Mouse (Mus musculus) right cerebral cortex, postnatal 36 days (tissue): ENCODE measurements around the gene Terf2ip.

Experiments
- DNase-seq, 2 experiments: peaks; one replicate each; pipeline ENCODE4 v3.0.0; 2022; ENCODE audit warnings: low spot score in 2 of 2, mixed read lengths in 1 of 2

Gene Terf2ip

GRCm38 (mm10) chr8:112010997-112011815, at the start of gene Terf2ip, which contains the start of gene Kars:
TSS of gene Terf2ip (plus strand) at chr8:112011398.
TSS of gene Kars (minus strand) at chr8:112011323.
- DNase-seq: peak; percentile 86 to 87

DNA sequence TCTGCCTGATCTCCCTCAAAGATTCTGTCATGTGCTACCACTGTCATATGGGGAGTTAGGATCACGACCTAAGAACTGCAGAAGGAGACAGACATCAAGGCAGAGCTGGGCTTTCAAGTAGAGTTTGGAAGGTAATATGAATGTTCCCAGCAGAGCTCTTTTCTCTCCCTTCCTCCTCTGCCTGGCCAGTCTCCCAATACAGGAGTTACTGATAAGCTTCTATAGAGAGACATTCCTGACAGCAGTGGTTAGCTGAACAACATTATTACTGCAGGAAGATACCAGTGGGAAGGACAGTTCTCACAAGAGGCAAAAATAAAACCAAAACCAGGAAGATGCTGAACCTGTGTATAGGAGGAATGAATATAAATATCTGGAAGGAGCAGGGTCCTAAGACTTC, 48.6 kb upstream of the Terf2ip start:
- no peak for DNase-seq

- no peak for DNase-seq
Observed at GRCm38 (mm10) chr8:111963091-111963490, 48.1 kb upstream of the Terf2ip start.

DNA sequence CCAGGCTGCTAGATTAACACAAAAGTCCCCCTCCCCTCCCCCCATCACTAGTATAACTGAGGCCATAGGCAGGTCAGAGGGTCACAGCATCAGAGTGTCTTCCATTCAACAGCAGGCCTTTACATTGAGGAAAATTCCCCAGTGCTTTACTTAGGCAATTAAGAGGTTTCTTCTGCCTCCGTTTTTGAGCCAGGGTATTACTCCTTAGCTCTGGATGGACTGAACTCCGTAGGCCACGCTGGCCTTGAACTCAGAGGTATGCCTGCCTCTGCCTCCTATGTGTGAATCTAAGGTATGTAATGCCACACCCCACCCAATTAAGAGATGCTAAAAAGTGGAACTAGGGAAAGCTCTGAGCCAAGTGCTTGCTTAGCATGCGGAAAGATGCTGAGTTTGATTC, 47.7 kb upstream of the Terf2ip start:
- no peak for DNase-seq

DNA sequence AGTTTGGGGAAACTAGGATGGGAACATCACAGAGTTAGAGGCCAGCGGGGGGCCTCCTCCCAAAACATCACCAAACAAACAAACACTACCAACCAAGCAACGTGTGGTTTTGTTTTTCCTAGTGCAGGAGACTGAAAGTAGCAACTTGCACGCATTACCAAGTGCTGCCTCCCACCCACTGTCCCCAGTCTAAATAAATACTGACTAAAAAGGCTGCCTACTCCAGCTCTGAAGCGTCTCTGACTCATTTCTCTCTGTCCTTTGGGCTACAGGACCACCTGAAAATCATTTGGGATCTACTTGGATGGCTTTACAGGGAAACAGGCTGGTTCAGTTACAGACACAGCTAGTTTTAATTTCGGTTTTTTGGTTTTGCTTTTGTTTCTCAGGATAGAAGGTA, 46.8 kb upstream of the Terf2ip start:
- no peak for DNase-seq

DNA sequence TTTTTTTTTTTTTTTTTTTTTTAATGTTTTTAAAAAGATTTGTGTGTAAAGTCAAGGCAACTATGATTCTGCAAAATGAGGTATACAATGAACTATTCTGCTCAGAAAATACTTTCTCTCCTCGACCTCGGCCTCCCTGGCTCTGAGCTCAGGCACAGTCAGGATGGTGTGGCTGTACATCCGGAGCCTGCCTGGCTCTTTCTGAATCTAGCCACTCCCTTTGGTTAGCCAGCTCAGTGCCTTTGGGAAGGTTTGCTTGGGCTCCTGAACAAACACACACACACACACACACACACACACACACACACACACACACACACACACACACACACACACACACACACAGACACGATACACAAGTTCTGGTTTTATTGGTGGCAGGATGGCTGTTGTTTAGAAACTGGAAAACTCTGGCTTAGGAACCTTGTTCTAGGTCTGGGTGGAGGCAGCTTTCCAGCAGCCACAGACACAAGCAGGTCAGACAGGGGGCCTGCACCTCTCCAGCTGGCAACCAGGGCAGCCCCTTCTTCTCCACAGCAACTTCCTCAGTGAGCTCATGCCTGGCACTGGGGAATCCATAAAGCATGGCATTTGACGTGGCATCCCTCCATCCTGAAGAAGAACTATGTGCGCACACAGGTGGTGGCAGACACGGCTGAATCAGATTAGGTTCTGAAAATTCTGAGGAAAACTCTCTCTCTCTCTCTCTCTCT, 46.2 kb upstream of the Terf2ip start:
- DNase-seq: no peak

DNA sequence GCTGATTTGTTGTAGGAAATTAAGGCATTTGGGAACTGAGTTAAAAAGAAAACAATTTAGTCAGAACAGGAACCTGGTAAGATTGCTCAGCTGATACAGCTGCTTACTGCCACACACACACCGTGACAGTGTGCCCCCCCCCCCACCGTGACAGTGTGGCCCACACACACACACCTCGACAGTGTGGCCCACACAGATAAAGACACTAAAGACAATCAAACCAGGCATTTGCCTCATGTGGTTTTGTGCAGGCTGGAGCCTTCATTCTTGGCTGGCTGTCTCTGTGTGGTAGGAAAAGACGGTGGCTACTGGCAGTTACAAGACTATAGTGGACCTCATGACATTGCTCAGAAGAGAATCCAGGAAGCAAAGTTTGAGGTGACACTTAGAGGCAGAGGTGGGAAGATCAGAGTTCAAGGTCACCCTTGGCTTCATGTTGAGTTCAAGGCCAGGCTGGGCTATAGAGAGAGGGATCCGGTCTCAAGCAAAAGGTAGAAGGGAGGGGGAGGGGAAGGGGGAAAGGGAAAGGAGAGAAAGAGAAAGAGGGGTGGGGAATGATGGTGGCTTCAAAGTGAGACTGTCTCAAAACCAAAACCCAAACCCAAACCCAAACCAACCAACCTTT, 43.8 kb upstream of the Terf2ip start:
- no peak for DNase-seq

- DNase-seq: no peak
Observed at GRCm38 (mm10) chr8:111968541-111968940, 42.7 kb upstream of the Terf2ip start.

DNA sequence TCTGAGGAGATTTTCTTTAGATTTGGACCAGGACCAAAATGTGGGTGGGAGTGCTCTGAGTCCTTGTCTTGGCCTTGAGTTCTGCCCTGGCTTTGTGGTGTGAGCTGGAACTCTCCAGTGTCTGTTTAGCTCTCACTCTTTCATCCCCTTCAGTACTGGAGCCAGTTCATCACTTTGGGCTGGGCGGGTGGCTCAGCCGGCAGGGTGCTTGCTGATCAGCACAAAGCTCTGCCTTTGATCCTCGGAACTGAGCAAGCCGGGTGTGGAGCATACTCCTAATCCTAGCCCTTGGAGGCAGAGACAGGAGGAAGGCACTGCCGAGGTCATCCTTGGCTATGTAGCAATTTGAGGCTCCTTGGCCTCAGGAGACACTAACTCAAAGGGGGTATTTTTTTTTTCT, 42.2 kb upstream of the Terf2ip start:
- no peak for DNase-seq

- no peak for DNase-seq
Observed at GRCm38 (mm10) chr8:111974138-111974537, 37.1 kb upstream of the Terf2ip start.

- DNase-seq: no peak
Observed at GRCm38 (mm10) chr8:111975706-111976105, 35.5 kb upstream of the Terf2ip start.

- no peak for DNase-seq
Observed at GRCm38 (mm10) chr8:111976326-111976725, 34.9 kb upstream of the Terf2ip start.

DNA sequence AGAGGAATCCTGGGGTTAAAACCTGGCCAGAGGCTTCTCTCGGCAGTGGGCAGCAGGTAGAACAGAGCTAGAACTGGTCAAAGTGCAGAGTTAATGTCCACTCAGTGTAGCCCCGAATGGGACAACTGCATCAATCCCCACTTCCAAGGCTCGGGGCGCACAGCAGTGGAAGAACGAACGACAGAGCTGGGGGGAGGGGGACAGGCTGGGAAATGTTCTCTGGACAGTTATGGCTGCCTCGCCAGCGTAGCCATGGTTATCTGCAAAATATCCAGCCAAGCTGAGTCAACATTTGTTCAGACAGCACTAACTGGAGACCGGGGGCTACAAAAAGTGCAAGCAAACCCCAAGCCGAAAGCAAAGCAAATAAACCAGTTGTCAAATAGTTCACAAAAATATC, 33.1 kb upstream of the Terf2ip start:
- DNase-seq: no peak

DNA sequence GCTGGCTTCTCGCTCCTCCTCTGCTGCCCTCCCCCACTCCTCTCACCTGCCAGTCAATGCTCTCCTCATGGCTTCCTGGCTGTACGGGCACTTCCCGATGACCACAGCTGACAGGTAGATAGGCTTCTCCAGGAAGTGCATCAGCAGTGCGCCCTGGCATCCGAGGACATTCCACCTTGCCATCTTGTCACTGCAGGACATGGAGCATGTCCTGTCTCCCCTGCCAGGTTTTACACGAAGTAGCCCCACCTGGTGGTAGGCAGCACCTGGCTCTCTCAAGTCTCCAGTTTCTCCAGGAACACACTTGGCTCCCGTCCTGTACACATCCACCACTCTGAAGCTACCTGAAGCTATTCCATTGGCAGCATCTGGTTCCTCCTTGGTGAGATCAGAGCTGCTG, 29.1 kb upstream of the Terf2ip start:
- no peak for DNase-seq

GRCm38 (mm10) chr8:111984511-111984910, 26.7 kb upstream of the Terf2ip start:
- DNase-seq: peak in 1 of 2 experiments; percentile 33

GRCm38 (mm10) chr8:111989911-111990310, 21.3 kb upstream of the Terf2ip start:
- DNase-seq: peak; percentile 42 to 43

GRCm38 (mm10) chr8:111991278-111991677, 19.9 kb upstream of the Terf2ip start:
- peak in 1 of 2 experiments; percentile 26 for DNase-seq

DNA sequence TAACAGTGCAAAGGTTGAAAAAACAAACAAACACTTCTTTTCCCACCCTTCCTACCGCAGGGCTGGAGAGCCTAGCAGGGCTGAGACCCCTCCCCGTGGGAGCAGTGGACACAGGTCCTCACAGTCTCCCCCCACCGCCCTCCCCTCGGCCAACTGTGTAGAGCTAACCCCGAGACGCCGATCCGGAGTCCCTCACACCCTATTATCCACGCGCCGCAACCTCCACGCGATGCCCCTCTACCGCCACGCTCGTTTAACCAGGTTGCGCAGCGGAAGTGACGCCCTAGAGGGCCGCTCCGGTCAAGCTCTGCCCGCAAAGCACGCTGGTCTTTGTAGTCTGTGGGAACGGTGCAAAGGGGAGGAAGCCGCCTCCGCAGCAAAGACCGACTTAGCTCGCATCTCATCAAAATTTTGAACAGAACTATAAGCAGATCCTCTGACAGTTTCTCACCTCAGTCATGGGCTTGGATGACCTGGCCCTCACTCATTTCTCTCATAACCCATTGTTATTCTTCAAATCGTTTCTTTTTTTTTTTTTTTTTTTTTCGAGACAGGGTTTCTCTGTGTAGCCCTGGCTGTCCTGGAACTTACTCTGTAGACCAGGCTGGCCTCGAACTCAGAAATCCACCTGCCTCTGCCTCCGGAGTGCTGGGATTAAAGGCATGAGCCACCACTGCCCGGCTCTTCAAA, 19.0 kb upstream of the Terf2ip start, which contains the start of gene Adat1:
Gene Adat1 (minus strand): TSS at position 290 of the 690 bp plus-strand sequence.
- DNase-seq: peak; percentile 79 to 88

DNA sequence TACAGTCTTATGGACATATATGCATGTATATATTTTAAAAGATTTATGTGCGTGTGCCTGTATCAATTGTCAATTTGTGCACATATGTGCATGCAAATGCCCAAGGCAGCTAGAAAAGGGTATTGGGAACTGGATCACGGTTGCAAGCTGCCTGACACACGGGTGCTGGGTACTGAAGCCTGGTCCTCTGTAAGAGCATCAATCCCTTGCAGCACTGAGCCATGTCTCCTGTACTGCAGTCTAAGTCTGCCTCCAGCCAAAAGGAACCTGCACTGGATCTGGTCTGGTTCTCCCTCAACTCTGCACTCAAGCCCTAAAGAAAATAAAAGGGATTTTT, 18.5 kb upstream of the Terf2ip start:
- no peak for DNase-seq

DNA sequence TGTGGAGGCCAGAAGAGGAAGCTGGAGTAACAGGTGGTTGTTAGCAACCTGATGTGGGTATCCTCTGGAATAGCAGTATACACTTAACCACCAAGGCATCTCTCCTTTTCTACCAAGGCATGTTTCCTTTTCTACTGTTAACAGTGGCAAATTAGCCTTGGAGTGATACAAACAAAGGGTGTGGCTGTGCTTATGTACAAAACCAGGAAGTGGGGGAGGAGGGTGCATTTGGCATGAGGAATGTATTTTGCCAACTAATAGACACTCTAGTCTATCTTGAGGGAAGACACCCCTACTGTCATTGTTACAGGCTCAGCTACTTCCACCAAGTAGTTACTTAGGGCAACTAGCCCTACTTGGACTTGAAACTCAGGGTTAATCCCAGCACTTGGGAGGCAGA, 6.4 kb upstream of the Terf2ip start:
- DNase-seq: no peak

- DNase-seq: peak; percentile 29 to 62
Observed at GRCm38 (mm10) chr8:112005601-112006000, 5.6 kb upstream of the Terf2ip start.

GRCm38 (mm10) chr8:112007669-112008068, 3.5 kb upstream of the Terf2ip start:
- no peak for DNase-seq
